Mouse (Mus musculus) cerebellum, adult 11-12 months (tissue): ENCODE data around the gene Fth1.

Experiments
- DNase-seq: peaks from one replicate; pipeline ENCODE4 v3.0.0; 2022

The Fth1 gene

GRCm38 (mm10) chr19:10023304-10023758 is 42.9 kb downstream of the Fth1 start:
- DNase-seq = no peak

DNA sequence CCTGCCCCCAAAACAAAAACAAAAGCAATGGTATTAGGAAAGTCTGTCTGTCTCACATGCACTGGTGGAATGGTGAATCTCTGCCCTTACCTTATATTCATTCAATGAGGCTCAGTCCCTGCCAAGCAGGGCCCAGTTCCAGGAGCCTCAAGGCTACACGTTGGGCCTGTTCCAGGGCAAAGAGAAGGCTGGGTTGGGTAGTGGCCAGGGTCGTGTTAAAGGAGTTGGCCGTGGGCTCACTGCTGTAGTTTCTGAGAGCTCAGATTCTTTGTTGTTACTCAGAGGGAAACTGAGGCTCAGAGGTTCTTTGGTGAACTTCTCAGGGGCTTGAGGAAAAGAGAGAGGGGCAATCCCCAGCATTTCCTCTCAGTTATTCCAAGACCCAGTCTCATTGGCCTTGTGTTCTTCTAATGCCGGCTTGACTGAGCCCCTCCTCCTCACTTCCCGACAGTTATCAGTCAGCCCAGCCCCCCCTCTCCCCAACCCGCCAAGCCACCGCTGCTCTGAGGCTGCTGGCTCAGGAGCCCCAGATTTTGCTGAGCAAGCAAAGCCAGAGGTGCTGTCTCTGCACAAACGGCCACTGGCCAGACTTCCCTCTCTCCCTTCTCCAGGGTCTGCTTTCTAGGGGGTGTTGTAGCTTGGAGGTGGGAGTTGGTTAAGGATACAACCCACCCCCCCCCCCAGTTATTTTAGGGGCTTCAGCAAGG is 44.9 kb downstream of the Fth1 start:
- DNase-seq = no peak

DNA sequence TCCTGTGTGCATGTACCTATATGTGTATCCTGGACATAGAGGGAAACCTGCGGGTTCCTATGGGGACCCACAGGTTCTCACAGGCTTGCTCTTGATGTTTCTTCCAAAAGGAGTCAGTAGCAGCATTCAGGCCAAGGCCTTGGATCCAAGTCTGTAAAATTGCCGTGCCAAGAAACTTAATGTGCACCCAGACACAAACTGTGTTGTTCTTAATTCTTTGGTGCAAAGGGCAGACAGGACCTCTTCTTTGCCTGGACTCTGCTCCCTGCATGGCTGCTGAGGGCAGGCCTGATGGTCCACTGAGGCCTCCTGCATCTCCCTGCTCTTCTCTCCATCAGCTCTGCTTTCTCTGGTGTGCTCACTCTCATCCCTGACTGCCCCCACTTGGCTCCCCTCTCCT is 49.3 kb downstream of the Fth1 start:
- no peak for DNase-seq

DNA sequence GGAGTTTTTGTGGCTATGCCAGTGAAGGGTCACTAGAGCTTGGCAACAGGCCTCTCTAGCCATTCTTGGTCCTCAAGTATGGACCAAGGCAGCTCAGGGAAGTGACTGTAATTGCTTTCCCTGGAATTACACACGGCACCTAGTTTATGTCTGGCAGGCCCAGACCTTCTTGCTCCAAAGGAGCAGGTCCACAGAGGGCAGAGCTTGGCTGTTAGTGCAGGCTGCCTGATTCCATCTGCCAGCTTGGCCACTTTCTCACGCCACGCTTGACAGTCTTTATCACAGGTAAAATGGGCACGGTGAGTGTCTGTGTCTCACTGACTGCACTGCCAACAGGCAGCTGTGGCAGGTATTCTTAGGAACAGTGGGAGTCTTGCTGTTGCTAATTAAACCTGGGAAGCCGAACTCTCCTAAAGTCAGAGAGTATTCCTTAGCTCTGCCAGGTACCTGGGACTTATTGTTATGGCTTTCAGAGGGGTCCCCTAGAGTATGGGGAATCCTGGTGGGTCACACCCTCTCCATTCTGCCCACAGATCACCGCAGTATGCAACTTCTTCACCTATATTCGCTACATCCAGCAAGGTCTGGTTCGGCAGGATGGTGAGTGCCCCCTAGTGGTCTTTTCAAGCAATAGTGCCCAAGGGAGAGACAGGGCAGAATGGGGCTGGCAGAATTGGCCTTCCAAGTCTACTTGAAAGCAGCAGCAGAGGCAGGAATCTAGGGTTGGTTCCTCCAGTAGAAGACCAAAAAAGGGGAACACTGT is 53.0 kb downstream of the Fth1 start:
- peak; percentile 63 for DNase-seq

DNA sequence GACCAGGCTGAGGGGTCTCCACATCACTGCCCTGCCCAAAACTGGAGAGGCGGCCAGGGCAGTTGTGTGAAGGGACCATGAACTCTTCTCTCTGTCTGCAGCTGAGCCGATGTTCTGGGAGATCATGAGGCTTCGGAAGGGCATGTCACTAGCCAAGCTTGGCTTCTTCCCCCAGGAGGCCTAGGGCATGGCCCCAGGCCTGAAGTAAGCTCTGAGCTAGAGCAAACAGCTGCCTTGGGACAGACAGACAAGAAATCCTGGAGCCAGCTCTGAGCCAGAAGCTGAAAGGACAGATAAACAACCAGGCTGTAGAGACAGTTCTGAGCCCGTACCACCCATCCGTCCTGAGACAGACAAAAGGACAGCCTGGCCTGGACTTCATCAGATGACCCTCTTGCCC is 54.0 kb downstream of the Fth1 start:
- no peak for DNase-seq
